ENCODE assay signal across 28 mouse cellular contexts in genomic region chr3:103633124-103633523, GRCm38 (mm10). TPM values are rescaled to one million over a fixed set of nuclear protein-coding genes. Genes with fewer than 3 reads are reported as not detected.
"Had no signal": no experiment of that assay in that cellular context is flagged by ENCODE, and none has a peak within 500 bp of the region (broad histone marks: within the 10 kb centered on the region; RNA-seq: fewer than 3 reads in every experiment).

No protein-coding gene starts in this region.

- H3K4me2 ChIP-seq: heart, embryonic 11.5 days; heart, embryonic 13.5 days; heart, embryonic 15.5 days; hindbrain, embryonic 13.5 days; hindbrain, embryonic 15.5 days; kidney, embryonic 15.5 days; limb, embryonic 13.5 days; limb, embryonic 15.5 days had no signal

- H3K9me3 ChIP-seq: heart, embryonic 13.5 days; heart, embryonic 15.5 days; hindbrain, embryonic 13.5 days; hindbrain, embryonic 15.5 days; kidney, embryonic 15.5 days; limb, embryonic 13.5 days; limb, embryonic 15.5 days had no signal

- H3K36me3 ChIP-seq: heart, embryonic 13.5 days; heart, embryonic 15.5 days; hindbrain, embryonic 13.5 days; hindbrain, embryonic 15.5 days; kidney, embryonic 15.5 days; limb, embryonic 13.5 days; limb, embryonic 15.5 days had no signal

- DNase-seq: gastrocnemius, postnatal 14 days; gastrocnemius, postnatal 36 days; heart, adult 11 months; heart, adult 2 months; heart, postnatal 14 days; heart, postnatal 36 days; kidney, adult 11 months; kidney, adult 2 months; kidney, adult 9 months; kidney, postnatal 14 days; kidney, postnatal 36 days; layer of hippocampus, adult 9-11 months; layer of hippocampus, postnatal 36 days; left cerebral cortex, postnatal 4 days had no signal

- H3K27me3 ChIP-seq: heart, embryonic 13.5 days; hindbrain, embryonic 13.5 days; hindbrain, embryonic 15.5 days; limb, embryonic 13.5 days; limb, embryonic 15.5 days had no signal

- H3K4me3 ChIP-seq: heart, adult 2 months; heart, embryonic 13.5 days; heart, embryonic 15.5 days; hindbrain, embryonic 13.5 days; hindbrain, embryonic 15.5 days; kidney, embryonic 15.5 days; limb, embryonic 13.5 days; limb, embryonic 15.5 days had no signal

- H3K9ac ChIP-seq: heart, embryonic 13.5 days; heart, embryonic 15.5 days; hindbrain, embryonic 13.5 days; hindbrain, embryonic 15.5 days; kidney, embryonic 15.5 days; limb, embryonic 13.5 days; limb, embryonic 15.5 days had no signal

- H3K4me1 ChIP-seq: heart, embryonic 15.5 days; hindbrain, embryonic 15.5 days; kidney, embryonic 15.5 days had no signal

- ATAC-seq: hindbrain, postnatal 0 days; intestine, embryonic 16.5 days had no signal

- H3K27ac ChIP-seq: heart, adult 2 months; heart, embryonic 13.5 days; heart, embryonic 15.5 days; hindbrain, embryonic 13.5 days; hindbrain, embryonic 15.5 days; hindbrain, postnatal 0 days; kidney, embryonic 15.5 days; kidney, postnatal 0 days; limb, embryonic 13.5 days; limb, embryonic 15.5 days had no signal

RNA-seq across cellular contexts. Expression of gene Atg4a-ps, which starts 12.7 kb away (rescaled TPM):
- polyA plus RNA-seq: heart, adult 2 months; hindbrain, embryonic 11.5 days; hindbrain, embryonic 15.5 days; kidney, adult 2 months; kidney, embryonic 15.5 days had no signal

RNA-seq across cellular contexts. Expression of gene Syt6, which starts 58.1 kb away (rescaled TPM):
- polyA plus RNA-seq: gonadal fat pad, adult 2 months; heart, adult 2 months; heart, embryonic 15.5 days; heart, postnatal 0 days; kidney, adult 2 months had no signal
